Mouse (Mus musculus) olfactory bulb, adult 2 months (tissue): ENCODE results near the gene Ms4a15. TPM values are rescaled to one million over a fixed set of nuclear protein-coding genes. Genes with fewer than 3 reads are reported as not detected.

ENCODE experiments used
- H3K27ac ChIP-seq: fragments of 200-500 bp; 2 replicates; pipeline ENCODE4 v1.5.1; 2012; ENCODE audit warnings: low read depth, low read length; ENCODE audit not compliant: insufficient read depth
- H3K4me1 ChIP-seq: fragments of 200-500 bp; 2 replicates; pipeline ENCODE4 v1.6.1; 2012; ENCODE audit warnings: low read length; ENCODE audit not compliant: control insufficient read depth, insufficient read depth
- H3K4me3 ChIP-seq: fragments of 200-500 bp; 2 replicates; pipeline ENCODE4 v1.5.1; 2012; ENCODE audit warnings: mild to moderate bottlenecking, low read depth, low read length, moderate library complexity; ENCODE audit not compliant: insufficient read depth
- CTCF ChIP-seq: fragments of 200-500 bp; IDR thresholded peaks from 2 replicates; pipeline ENCODE4 v1.5.1; 2012; ENCODE audit warnings: low read depth, mild to moderate bottlenecking, low read length, moderate library complexity; ENCODE audit not compliant: insufficient read depth
- POLR2A ChIP-seq: fragments of 200-500 bp; IDR thresholded peaks from 2 replicates; pipeline ENCODE4 v1.6.1; 2012; ENCODE audit warnings: mild to moderate bottlenecking, low read depth, low read length, moderate library complexity; ENCODE audit not compliant: insufficient read depth
- WGBS: fragments of 180-500 bp; shearing (Covaris S2); methylation state at CpG from one replicate; pipeline ENCODE4 v1.1.7; 2018; 5-methylcytosine and 5-hydroxymethylcytosine counted together
- polyA plus RNA-seq: library from polyadenylated mRNA; stranded (reverse); fragments of >200 nt; gene quantifications from 2 replicates; pipeline ENCODE4 v1.2.4, GENCODE M21; 2012; ENCODE audit warnings: low replicate concordance; ENCODE audit not compliant: missing spikeins, insufficient read depth, insufficient read length

Ms4a15 gene
- not detected in 2 replicates for polyA plus RNA-seq

GRCm38 (mm10) chr19:10993150-10993549 lies at the start of gene Ms4a15:
TSS of gene Ms4a15 (minus strand) at chr19:10993250.
- no peak for TF ChIP-seq POLR2A
- TF ChIP-seq CTCF: no peak
- Histone ChIP-seq H3K4me1 (peaks cover 4% of the 10 kb centered on the region), H3K27ac (no peak within 1 kb of the TSS), H3K4me3 (no peak within 1 kb of the TSS)
- 90% methylated on average over 7 of the region's 7 CpGs for WGBS

GRCm38 (mm10) chr19:11037570-11037969 lies 44.5 kb upstream of the Ms4a15 start:
- Histone ChIP-seq H3K4me3 (no peak overlapping the region), H3K27ac (no peak overlapping the region), H3K4me1 (no peaks in the 10 kb centered on the region)
- no peak for TF ChIP-seq POLR2A
- TF ChIP-seq CTCF: no peak

- Histone ChIP-seq H3K27ac (no peak overlapping the region), H3K4me1 (no peaks in the 10 kb centered on the region), H3K4me3 (no peak overlapping the region)
- TF ChIP-seq CTCF (no peak), POLR2A (no peak)
Measured at GRCm38 (mm10) chr19:11022382-11022781, 29.3 kb upstream of the Ms4a15 start.

DNA sequence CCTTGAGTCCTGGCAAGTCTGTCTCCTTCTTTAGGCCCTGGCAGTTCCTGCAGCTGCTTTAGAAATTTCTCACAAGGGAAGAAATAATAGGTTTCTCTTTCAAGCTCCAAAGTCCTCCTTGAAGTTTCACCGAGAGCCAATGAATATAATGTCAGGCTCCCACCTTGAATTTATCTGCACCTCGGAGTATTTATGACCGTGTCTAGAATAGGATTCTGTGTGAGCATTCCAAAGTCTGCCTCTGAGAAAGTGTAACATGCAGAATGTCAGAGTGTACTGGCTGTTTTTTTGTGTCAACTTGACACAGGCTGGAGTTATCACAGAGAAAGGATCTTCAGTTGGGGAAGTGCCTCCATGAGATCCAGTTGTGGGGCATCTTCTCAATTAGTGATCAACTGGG lies 24.8 kb upstream of the Ms4a15 start, which contains the start of gene Ms4a18:
Gene Ms4a18, minus strand, starts transcription at position 141 of the 400 bp plus-strand sequence.
- TF ChIP-seq CTCF (no peak), POLR2A (no peak)
- Histone ChIP-seq H3K4me1 (no peaks in the 10 kb centered on the region), H3K4me3 (no peak within 1 kb of the TSS), H3K27ac (no peak within 1 kb of the TSS)
- 86% methylated on average over 3 of the region's 3 CpGs for whole genome bisulfite sequencing

DNA sequence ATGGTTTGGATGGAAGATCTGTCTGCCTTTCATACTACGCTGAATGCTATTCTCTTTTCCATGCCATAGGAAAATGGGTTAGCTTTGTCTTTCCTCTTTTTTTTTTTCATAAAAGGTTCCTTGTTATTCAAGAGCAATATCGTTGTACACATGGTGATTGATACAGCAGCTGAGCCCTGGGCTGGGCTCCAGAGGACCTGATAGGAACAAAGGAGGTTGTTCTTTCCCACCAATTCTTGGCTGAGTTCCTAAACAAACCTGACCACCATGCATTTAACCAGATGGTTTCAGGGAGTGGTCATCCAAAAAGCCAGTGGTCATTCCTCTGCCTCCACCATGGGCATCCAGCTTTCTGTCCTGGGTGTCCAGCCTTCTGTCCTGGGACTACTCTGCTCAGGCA lies 24.2 kb upstream of the Ms4a15 start:
- Histone ChIP-seq H3K27ac (no peak overlapping the region), H3K4me3 (no peak overlapping the region), H3K4me1 (no peaks in the 10 kb centered on the region)
- whole genome bisulfite sequencing: 35% methylated on average over 2 of the region's 2 CpGs
- no peak for TF ChIP-seq POLR2A
- TF ChIP-seq CTCF: no peak

- TF ChIP-seq POLR2A (no peak), CTCF (no peak)
- H3K4me3 ChIP-seq: no peak overlapping the region
- H3K27ac ChIP-seq: no peak overlapping the region
- no peaks in the 10 kb centered on the region for H3K4me1 ChIP-seq
- WGBS: 83% methylated on average over 1 of the region's 1 CpGs
Measured at GRCm38 (mm10) chr19:11015998-11016397, 22.9 kb upstream of the Ms4a15 start.

DNA sequence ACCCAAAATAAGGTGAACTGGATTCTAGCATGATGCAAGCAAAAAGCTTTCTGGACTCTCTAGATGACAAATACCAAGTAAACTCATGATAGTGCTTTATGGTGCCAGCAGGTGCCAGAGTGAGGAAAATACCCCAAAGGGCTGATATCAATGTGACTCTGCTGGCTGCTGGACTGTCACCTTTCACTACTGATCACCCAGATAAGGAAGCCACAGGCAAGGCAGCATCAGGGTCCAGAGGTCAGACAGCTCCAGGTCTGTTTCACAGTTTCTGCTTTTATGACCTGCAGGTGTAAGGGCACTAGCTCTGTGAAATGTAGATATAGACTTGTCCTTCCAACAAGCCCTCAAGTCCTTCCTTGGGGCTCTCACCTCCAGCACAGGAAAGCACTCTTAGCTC lies 22.4 kb upstream of the Ms4a15 start:
- H3K4me1 ChIP-seq: no peaks in the 10 kb centered on the region
- TF ChIP-seq CTCF: no peak
- no peak for TF ChIP-seq POLR2A
- H3K4me3 ChIP-seq: no peak overlapping the region
- H3K27ac ChIP-seq: no peak overlapping the region

DNA sequence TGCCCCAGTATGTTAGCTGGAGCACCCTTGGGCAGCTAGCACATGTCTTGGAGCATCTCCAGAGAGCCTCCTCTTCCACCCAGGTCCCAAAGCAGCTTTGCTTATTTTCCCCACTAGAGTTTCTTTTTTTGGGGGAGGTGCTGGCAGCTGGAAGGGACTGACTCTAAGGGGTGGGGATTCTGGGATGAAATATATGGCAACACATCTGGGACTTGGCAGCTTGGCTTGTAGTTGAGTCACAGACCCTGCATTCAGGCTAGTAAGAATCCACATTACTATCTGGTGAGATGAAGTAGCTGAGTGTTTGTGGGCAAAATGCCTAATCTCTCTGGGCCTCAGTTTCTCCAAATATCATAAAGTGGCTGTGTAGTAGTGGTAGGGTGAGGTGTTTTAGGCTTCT lies 1.1 kb downstream of the Ms4a15 start:
- TF ChIP-seq POLR2A (no peak), CTCF (no peak)
- H3K4me1 ChIP-seq: peaks cover 4% of the 10 kb centered on the region
- no peak overlapping the region for H3K4me3 ChIP-seq
- H3K27ac ChIP-seq: no peak overlapping the region

- no peak for TF ChIP-seq POLR2A
- TF ChIP-seq CTCF: no peak
Measured at GRCm38 (mm10) chr19:10990751-10991150, 2.3 kb downstream of the Ms4a15 start.

DNA sequence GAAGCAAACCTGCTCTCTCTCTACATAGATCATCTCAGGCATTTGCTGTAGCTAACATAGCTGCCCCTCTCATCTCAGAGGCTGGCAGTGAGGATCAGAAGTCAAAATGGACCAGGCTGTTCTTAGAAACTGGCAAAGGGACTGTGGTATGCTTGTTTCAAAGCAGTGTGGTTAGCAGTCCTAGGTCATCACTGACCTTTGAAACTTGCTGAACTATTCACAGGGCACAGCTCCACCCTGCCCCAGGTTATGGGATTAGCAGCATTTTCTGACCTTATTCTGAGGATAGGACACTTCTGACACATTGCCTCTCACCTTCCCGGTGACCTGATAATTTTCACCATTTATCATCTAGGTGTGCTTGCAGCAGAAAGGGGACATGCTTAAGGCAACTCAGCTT lies 4.5 kb downstream of the Ms4a15 start:
- WGBS: 91% methylated on average over 1 of the region's 1 CpGs
- H3K27ac ChIP-seq: no peak overlapping the region
- H3K4me3 ChIP-seq: no peak overlapping the region
- H3K4me1 ChIP-seq: peaks cover 8% of the 10 kb centered on the region
- TF ChIP-seq POLR2A (no peak), CTCF (no peak)

More at GRCm38 (mm10) chr19:10990751-10991150, 2.3 kb downstream of the Ms4a15 start:
- 57% methylated on average over 1 of the region's 1 CpGs for WGBS
- no peak overlapping the region for H3K4me3 ChIP-seq
- peaks cover 8% of the 10 kb centered on the region for H3K4me1 ChIP-seq
- H3K27ac ChIP-seq: no peak overlapping the region
